Mouse (Mus musculus) midbrain, embryonic 12.5 days (tissue): ENCODE results near the gene Ddah2. TPM values are rescaled to one million over a fixed set of nuclear protein-coding genes. Genes with fewer than 3 reads are reported as not detected.

Experiments
- ATAC-seq: fragments of 200-750 bp; cut with Nextera tagmentation; 2 replicates; pipeline ENCODE4 v1.8.0; 2017; ENCODE audit warnings: low read depth, moderate TSS enrichment, moderate library complexity; ENCODE audit not compliant: low FRiP score
- H3K27ac ChIP-seq: fragments of 300-500 bp; sonication (generic); replicated peaks from 2 replicates; pipeline ENCODE4 v1.5.1; 2016; ENCODE audit warnings: mild to moderate bottlenecking
- H3K27me3 ChIP-seq: fragments of 300-500 bp; sonication (generic); 2 replicates; pipeline ENCODE4 v1.6.1; 2016; ENCODE audit warnings: mild to moderate bottlenecking
- H3K36me3 ChIP-seq: fragments of 300-500 bp; sonication (generic); 2 replicates; pipeline ENCODE4 v1.6.1; 2016
- H3K4me1 ChIP-seq: fragments of 300-500 bp; sonication (generic); 2 replicates; pipeline ENCODE4 v1.6.1; 2016
- H3K4me2 ChIP-seq: fragments of 300-500 bp; sonication (generic); replicated peaks from 2 replicates; pipeline ENCODE4 v1.6.1; 2016; ENCODE audit warnings: mild to moderate bottlenecking, moderate library complexity
- H3K4me3 ChIP-seq: fragments of 300-500 bp; sonication (generic); 2 replicates; pipeline ENCODE4 v1.5.1; 2016; ENCODE audit warnings: mild to moderate bottlenecking
- H3K9ac ChIP-seq: fragments of 300-500 bp; sonication (generic); replicated peaks from 2 replicates; pipeline ENCODE4 v1.6.1; 2016; ENCODE audit warnings: mild to moderate bottlenecking, moderate library complexity
- H3K9me3 ChIP-seq: fragments of 300-500 bp; sonication (generic); 2 replicates; pipeline ENCODE4 v1.6.1; 2016; ENCODE audit warnings: mild to moderate bottlenecking
- WGBS: fragments of 180-500 bp; shearing (Covaris S2); methylation state at CpG from one replicate; pipeline ENCODE4 v1.1.7; 2016; 5-methylcytosine and 5-hydroxymethylcytosine counted together
- polyA plus RNA-seq: library from polyadenylated mRNA; unstranded; fragments of >200 nt; fragmentation: Nextera tagmentation; extraction: Ambion mirVana; gene quantifications from 2 replicates; pipeline ENCODE4 v1.2.1, GENCODE M21; 2016

Gene Ddah2
- polyA plus RNA-seq, 1 experiment from 2014 or later: 615 TPM

DNA sequence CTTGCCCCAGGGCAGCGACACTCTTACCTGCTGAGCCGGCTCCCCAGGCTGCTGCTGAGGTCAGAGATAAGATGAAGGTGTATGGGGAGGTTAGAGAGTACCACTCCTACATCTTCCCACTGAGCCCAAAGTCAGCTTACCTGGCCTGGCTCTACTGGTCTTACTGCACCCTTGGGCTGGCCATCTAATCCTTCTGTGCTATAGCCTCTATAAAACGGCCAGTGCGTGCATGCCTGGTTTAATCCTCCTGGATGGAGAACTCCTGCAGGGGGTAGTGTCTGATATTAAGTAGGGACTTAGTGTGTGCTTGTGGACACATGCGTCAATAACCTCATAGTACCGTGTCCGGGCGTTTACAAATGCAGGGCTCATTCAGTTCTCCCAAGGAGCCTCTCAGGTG, 38.3 kb upstream of the Ddah2 start:
- Histone ChIP-seq H3K36me3 (peaks cover 18% of the 10 kb centered on the region), H3K4me3 (no peak overlapping the region), H3K27me3 (no peaks in the 10 kb centered on the region), H3K4me2 (no peak overlapping the region), H3K9ac (no peak overlapping the region), H3K9me3 (no peaks in the 10 kb centered on the region), H3K4me1 (peaks cover 9% of the 10 kb centered on the region; the same call in 1 of the 2 replicates), H3K27ac (no peak overlapping the region)
- whole genome bisulfite sequencing: 81% methylated on average over 8 of the region's 8 CpGs
- ATAC-seq: no peak

DNA sequence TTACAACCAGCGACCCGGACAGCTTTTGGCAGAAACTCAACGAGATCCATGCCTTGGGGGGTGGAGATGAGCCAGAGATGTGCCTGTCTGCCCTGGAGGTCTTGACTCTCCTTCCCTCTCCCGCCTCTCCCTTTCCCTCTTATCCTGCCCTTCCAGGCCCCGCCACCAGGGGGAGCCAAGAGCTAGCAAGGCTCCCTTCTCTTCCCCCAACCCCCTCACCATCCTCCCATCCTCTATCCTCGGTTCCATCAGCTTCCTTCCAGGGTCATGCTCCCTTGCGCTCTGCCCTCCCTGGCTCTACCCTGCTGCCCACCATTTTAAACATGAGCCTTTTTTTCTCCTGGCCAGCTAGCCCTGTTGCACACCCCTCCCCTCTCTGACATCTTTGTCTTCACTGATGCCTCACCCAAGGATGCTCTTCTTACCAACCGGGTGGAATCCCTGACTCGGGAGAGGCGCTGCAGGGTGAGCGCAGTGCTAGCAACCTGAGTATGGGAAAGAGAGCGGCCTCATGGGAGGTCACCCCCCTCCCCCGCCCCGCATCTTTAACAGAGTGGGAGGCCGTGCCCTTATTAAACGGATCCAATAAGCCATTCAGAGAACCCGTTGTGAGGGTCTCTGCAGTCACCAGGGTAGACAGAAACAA, 37.5 kb upstream of the Ddah2 start:
- Histone ChIP-seq H3K27ac (peak overlapping the region; percentile 42; the same call in 1 of the 2 replicates), H3K36me3 (peaks cover 11% of the 10 kb centered on the region), H3K4me1 (peaks cover 14% of the 10 kb centered on the region), H3K9me3 (no peaks in the 10 kb centered on the region), H3K4me3 (no peak overlapping the region), H3K9ac (peak overlapping the region; percentile 20; the same call in 1 of the 2 replicates), H3K27me3 (no peaks in the 10 kb centered on the region), H3K4me2 (peak overlapping the region; percentile 30)
- 4% methylated on average over 17 of the region's 17 CpGs for WGBS
- peak; percentile 61 for ATAC-seq

DNA sequence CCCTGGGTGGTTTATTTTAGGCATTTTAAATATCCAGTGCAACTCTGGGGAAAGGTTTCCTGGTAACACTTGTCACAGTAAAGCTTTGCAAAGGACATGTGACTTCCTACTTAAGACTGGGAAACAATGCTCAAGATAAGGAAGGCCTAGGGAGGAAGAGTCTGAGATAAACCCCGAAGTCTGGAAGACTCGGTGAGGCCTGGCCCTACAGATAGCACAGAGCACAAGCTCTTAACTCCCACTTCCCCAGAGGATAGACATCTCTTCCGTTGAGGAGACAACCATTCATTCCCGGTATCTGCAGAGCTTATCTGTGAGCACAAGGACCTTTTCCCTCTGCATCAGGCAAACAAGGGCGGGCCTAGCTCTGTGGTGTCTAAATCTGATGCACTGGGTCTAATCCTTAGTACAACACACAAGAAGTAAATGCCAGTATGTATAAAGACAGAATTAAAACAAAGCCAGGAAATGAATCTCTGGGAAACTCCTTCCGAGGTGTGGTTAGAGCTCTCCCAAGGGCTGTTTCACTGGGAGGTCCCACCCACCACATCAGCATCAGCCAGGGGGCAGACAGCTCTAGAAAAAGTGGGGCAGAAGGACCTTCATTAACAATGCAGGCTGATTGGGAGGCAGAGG, 36.9 kb upstream of the Ddah2 start:
- no peak for ATAC-seq
- Histone ChIP-seq H3K27me3 (no peaks in the 10 kb centered on the region), H3K27ac (0 out of 2 replicates have a peak overlapping the region, but pooled peaks have one; percentile 42), H3K4me2 (peak overlapping the region; percentile 30; the same call in 1 of the 2 replicates), H3K9ac (peak overlapping the region; percentile 20; the same call in 1 of the 2 replicates), H3K36me3 (peaks cover 4% of the 10 kb centered on the region; the same call in 1 of the 2 replicates), H3K9me3 (no peaks in the 10 kb centered on the region), H3K4me1 (peaks cover 18% of the 10 kb centered on the region), H3K4me3 (no peak overlapping the region)
- WGBS: 48% methylated on average over 6 of the region's 6 CpGs

DNA sequence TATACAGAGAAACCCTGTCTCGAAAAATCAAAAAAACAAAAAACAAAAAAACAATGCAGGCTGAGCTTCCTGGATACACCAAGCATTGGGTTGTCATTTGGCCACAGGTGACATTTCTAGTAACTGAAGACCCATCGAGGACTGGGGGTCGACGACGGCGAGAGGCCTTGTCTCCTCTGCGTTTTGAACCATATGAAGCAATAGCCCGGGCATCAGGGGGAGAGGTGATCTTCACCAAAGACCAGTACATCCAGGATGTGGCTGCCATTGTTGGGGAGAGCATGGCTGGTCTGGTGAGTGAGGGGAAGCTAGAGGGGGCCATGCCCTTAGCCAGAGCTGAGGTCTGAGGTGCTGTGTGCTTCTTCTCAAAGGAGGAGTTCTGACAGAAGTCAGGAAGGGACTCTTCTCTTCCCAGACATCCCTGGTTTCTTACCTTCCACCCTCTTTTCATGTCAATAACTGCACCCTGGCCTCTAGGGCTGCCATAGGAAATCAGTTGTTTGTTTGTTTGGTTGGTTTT, 36.2 kb upstream of the Ddah2 start:
- 96% methylated on average over 8 of the region's 8 CpGs for WGBS
- H3K4me1 ChIP-seq: peaks cover 24% of the 10 kb centered on the region
- H3K9ac ChIP-seq: no peak overlapping the region
- ATAC-seq: no peak
- no peak overlapping the region for H3K27ac ChIP-seq
- H3K4me3 ChIP-seq: no peak overlapping the region
- H3K4me2 ChIP-seq: no peak overlapping the region
- no peaks in the 10 kb centered on the region for H3K9me3 ChIP-seq
- H3K27me3 ChIP-seq: no peaks in the 10 kb centered on the region
- no peaks in the 10 kb centered on the region for H3K36me3 ChIP-seq

DNA sequence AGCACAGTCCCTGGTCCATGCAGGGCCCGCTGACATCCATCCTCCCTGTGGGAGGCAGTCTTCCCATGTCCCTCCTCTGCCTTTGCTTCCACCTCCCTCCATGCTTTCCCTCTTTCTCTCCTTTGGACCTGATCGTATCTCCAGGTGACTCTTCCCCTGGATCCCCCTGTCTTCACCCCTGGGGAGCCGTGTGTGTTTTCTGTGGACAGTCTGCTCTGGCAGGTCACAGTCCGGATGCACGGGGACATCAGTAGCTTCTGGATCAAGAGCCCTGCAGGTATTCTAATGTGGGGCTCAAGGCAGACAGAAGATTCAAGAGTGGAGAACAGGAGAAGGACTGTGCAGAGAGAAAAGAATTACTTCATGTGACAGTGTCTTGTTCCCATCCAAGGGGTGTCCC, 35.6 kb upstream of the Ddah2 start:
- Histone ChIP-seq H3K36me3 (no peaks in the 10 kb centered on the region), H3K4me2 (no peak overlapping the region), H3K9me3 (no peaks in the 10 kb centered on the region), H3K4me3 (no peak overlapping the region), H3K27me3 (no peaks in the 10 kb centered on the region), H3K9ac (no peak overlapping the region), H3K27ac (no peak overlapping the region), H3K4me1 (peaks cover 27% of the 10 kb centered on the region)
- 93% methylated on average over 5 of the region's 5 CpGs for WGBS
- ATAC-seq: no peak

DNA sequence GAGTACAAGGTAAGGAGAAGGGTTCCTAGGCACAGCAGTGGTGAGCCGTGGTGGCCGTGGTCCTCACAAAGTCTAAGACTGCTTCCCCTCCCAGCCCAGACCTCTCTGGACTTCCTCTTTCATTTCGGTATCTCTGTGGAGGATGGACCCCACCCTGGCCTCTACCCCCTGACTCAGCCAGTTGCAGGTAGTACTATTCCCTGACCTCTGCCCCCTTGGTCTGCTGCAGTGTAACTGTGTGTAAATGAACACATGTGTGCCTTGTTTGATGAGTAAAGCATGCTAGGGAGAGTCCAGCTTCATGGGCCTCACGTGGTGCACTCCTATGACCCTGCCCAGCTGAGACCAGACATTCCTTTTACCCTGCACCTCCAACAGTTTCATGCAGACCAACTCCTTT, 35.1 kb upstream of the Ddah2 start:
- Histone ChIP-seq H3K36me3 (no peaks in the 10 kb centered on the region), H3K4me1 (peaks cover 29% of the 10 kb centered on the region), H3K4me3 (no peak overlapping the region), H3K9me3 (no peaks in the 10 kb centered on the region), H3K27ac (no peak overlapping the region), H3K9ac (no peak overlapping the region), H3K27me3 (no peaks in the 10 kb centered on the region), H3K4me2 (no peak overlapping the region)
- WGBS: 76% methylated on average over 4 of the region's 4 CpGs
- ATAC-seq: no peak

DNA sequence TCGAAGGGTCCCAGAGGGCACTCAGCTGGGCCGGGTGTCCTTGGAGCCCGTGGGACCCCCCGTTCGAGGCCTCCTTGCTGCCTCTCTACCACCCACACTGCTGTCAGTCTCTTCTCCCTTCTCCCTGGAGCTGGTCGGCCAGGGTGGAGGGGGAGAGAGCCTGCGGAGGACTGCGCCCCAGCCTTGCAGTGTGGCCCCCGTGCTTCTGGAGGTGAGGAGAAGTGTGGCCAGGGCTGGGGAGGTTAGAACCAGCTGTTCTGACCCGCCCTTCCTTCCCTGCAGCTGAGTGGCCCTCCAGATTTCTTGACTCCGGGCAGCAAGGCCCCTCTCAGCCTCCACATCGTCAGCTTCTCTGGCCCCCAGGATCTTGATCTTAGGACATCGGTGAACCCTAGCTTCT, 34.6 kb upstream of the Ddah2 start:
- no peaks in the 10 kb centered on the region for H3K36me3 ChIP-seq
- no peak for ATAC-seq
- H3K9me3 ChIP-seq: no peaks in the 10 kb centered on the region
- no peak overlapping the region for H3K9ac ChIP-seq
- H3K4me2 ChIP-seq: no peak overlapping the region
- no peaks in the 10 kb centered on the region for H3K27me3 ChIP-seq
- no peak overlapping the region for H3K4me3 ChIP-seq
- H3K4me1 ChIP-seq: peaks cover 29% of the 10 kb centered on the region
- WGBS: 82% methylated on average over 12 of the region's 13 CpGs
- H3K27ac ChIP-seq: no peak overlapping the region

DNA sequence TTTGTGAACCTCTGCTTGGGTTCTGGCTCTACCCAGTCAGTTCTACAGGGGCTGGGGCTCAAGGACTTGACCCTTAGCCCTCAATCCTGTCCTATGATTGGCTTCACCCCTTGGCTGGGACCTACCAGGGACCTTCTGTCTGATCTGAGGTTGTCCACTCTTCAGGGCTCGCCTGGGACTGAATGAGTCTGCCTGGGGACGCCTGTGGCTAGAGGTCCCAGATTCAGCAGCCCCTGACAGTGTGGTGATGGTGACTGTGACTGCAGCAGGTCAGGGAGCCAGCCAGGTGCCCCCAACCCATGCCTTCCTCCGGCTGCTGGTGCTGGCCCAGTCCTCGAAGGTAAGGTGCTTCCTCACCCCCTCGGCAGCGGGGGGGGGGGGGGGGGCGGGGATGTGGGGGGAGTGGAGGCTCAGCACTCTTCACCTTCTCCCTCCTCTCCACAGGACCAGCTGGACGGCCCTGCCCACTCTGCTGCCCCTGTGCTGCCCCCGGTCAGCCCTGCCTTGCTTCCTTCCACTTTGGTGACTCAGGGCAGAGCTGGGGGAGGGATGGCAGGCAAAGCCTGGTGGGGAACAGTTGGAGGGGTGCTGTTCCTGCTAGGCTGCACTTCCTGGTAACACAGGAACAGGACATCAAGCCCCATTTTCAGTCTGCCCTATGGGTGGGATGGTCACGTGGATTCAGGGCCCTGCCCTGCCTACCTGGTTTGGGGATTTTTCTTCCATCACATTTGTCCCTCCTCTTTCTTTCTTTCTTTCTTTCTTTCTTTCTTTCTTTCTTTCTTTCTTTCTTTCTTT, 33.9 kb upstream of the Ddah2 start:
- Histone ChIP-seq H3K27me3 (no peaks in the 10 kb centered on the region), H3K4me1 (peaks cover 34% of the 10 kb centered on the region), H3K9ac (no peak overlapping the region), H3K4me3 (no peak overlapping the region), H3K27ac (no peak overlapping the region), H3K9me3 (no peaks in the 10 kb centered on the region), H3K36me3 (no peaks in the 10 kb centered on the region), H3K4me2 (no peak overlapping the region)
- ATAC-seq: no peak
- 74% methylated on average over 6 of the region's 10 CpGs for WGBS

DNA sequence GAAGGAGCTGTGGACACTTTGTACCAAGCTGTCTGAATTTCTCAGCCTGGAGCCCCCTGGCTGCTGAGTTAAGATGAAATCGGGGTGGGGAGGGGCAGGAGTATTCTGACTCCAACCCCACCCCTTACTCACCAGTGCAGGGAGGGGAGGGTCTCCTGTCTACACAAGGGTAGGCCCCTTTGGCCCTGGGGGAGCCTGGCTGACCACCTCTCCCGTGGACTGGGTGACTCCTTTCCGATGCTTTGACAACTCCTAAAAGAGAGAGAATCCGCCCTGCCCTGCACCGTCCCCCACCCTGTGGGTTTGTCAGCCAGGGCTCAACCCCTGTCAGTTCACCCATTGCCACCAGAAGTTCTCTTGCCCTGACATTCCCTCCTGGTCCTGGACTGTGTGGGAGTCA, 32.6 kb upstream of the Ddah2 start:
- peaks cover 36% of the 10 kb centered on the region for H3K4me1 ChIP-seq
- no peak overlapping the region for H3K9ac ChIP-seq
- H3K4me2 ChIP-seq: no peak overlapping the region
- WGBS: 91% methylated on average over 5 of the region's 5 CpGs
- no peak for ATAC-seq
- no peaks in the 10 kb centered on the region for H3K9me3 ChIP-seq
- H3K27ac ChIP-seq: no peak overlapping the region
- H3K27me3 ChIP-seq: no peaks in the 10 kb centered on the region; the same call in 1 of the 2 replicates
- no peaks in the 10 kb centered on the region for H3K36me3 ChIP-seq
- no peak overlapping the region for H3K4me3 ChIP-seq

DNA sequence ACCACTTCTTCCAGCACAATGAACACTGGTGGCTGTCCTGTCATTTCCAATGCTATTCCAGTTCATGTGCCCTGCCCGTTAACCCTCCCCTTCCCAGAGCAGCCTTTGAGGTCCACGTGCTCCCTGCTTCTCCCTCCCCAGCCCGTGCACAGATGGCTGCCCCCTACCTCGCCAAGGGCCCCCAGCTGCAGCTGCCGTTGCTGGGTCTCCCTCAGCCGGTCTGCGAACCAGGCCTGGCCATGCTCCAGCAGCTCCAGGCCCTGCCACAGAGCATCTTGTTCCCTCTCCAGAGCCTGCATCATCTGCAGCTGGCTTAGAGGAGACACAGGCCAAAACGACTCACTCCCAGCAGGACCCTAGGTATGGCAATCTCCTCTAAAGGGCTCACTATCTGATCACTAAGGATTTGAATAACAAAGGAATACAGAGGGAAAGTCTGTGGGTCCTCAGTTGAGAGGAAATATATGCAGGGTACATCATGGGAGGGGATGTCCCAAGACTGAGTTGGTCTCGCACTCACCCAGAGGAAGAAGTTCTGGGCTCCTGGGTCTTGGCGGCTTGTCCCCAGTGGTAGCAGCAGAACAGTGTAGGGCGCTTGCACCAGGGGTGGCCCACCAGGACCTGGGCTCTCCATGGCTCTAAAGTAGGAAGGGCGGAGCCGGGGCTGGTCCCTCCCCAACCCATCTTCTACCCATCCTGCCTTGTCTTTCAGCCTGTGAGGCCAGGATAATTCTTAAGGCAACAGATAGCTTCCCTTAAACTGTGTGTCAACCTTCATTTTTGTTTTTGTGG, 31.4 kb upstream of the Ddah2 start, which contains the start of gene Sapcd1:
TSS of gene Sapcd1 (minus strand) at position 740 of the 792 bp plus-strand sequence.
- Histone ChIP-seq H3K4me3 (0 out of 2 replicates have a peak within 1 kb of the TSS, but pooled peaks have one; percentile 0), H3K4me2 (peak within 1 kb of the TSS; percentile 30), H3K9ac (no peak within 1 kb of the TSS), H3K36me3 (no peaks in the 10 kb centered on the region), H3K9me3 (no peaks in the 10 kb centered on the region), H3K4me1 (peaks cover 30% of the 10 kb centered on the region), H3K27ac (peak within 1 kb of the TSS; percentile 58), H3K27me3 (no peaks in the 10 kb centered on the region; the same call in 1 of the 2 replicates)
- WGBS: 29% methylated on average over 13 of the region's 13 CpGs
- ATAC-seq: peak; percentile 76

DNA sequence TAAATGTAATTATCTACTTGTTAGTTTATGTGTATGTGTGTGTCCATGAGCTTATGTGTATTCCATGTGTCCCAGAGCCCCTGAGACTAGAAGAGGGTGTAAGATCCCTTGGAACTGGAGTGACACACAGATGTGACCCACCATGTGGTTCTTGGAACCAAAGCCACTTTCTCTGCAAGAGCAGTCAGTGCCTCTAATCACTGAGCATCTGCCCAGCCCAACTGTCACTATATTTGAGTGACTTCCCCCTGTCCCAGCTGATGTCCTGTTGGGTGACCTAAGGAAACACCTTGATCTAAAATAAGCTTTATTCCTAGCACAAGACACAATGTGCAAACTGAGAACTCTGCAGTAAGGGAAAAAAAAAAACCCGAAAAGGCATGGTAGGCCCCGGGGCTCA, 30.5 kb upstream of the Ddah2 start:
- WGBS: 82% methylated on average over 2 of the region's 2 CpGs
- Histone ChIP-seq H3K4me3 (no peak overlapping the region), H3K9me3 (no peaks in the 10 kb centered on the region), H3K4me2 (no peak overlapping the region), H3K9ac (no peak overlapping the region), H3K4me1 (peaks cover 30% of the 10 kb centered on the region), H3K27me3 (no peaks in the 10 kb centered on the region; the same call in 1 of the 2 replicates), H3K27ac (no peak overlapping the region), H3K36me3 (no peaks in the 10 kb centered on the region)
- ATAC-seq: no peak
